Mouse (Mus musculus) cerebellum, adult 8-10 months (tissue): ENCODE results near the gene Zfp652.

ENCODE experiments used
- DNase-seq: peaks from one replicate; pipeline ENCODE4 v3.0.0; 2022

The Zfp652 gene

DNA sequence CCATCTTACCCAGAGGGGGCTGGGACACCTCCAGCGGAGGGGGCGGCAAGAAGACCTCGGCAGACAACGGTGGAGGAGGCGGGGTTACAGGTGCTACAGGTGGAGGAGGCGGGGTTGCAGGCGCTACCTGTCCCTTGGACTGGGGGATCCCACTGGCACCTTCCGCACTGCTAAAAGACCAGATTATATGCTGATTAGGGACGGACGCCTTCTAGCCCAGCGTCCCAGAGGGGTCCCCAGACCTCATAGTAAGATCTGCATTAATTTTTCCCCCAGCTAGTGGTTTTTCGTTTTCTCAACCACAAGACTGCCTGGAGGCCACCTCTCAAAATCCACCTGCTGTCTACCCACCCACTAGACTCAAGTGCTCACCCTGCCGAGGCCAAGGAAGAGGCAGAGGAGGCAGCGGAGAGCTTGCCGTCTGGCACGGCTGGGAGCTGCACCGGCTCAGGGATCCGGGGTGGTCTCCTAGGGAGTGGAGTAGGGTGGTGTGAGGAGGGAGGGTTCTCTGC lies 121.2 kb downstream of the Zfp652 start:
- no peak for DNase-seq

- DNase-seq, result no peak
Measured at GRCm38 (mm10) chr11:95834143-95834667, 121.7 kb downstream of the Zfp652 start.

DNA sequence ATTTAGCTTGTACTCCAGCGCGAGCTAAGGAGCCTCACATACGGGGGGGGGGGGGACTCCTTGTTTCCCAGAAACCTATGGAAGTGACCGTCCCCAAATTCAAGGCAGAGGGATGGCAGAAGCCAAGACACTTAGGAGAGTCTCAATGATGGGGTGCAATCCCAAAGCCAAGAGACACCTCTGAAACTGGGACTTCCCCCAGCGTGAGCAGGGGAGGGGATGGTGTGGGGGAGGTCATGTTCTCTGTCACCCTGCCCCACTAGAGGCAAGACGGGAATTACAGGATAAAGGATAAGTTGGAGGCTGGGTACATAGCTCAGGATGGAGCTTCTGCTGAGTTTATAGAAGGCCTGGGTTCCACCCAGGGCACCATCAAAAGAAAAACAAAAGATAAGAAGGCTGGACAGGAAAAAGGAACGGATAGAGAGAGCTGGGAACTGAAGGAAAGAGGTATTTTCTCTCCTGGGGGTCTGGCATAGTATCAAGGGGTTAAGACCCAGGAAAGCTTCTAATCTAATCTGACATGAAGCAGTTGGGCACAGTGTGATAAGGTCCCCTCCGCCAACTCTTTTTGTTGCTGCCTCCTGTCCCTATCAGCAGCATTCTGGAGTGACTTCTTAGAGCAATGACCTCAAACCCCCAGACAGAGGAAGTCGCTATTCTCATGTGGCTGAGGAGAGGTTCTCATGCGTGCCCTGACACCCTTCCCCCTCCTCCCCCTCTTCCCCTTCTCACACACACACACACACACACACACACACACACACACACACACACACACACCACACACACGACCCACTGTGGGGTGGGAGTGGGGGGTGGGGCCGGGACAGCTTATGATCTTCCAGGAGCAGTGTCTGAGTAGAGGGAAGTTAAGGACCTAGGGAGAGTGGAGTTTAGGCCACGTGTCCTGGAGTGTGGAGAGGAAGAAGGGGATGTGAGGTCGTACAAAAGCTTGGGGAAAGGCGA lies 122.6 kb downstream of the Zfp652 start:
- no peak for DNase-seq

- no peak for DNase-seq
Measured at GRCm38 (mm10) chr11:95835832-95836231, 123.4 kb downstream of the Zfp652 start.

DNA sequence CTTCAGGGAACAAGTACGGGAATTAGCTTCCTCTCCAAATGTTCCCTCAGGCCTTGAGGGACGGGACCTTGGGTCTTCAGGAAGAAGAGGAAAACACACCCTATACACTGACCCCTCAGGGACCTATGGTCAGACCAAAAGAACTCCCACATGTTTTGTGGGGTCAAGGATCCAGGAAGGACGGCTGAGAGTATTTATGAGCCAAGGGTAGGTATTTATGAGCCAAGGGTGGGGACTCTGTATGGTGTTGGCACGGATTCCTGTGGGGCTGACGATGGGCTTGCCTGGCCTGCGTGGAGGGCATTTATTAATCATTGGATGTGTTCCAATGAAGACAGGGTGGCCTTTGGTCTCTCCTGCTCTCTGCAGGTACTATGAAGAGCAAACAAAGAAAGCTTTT lies 124.0 kb downstream of the Zfp652 start:
- no peak for DNase-seq

GRCm38 (mm10) chr11:95837059-95837458 lies 124.6 kb downstream of the Zfp652 start, which contains the start of gene Gngt2:
Gene Gngt2, plus strand, starts transcription at chr11:95837216.
- peak; percentile 41 for DNase-seq

DNA sequence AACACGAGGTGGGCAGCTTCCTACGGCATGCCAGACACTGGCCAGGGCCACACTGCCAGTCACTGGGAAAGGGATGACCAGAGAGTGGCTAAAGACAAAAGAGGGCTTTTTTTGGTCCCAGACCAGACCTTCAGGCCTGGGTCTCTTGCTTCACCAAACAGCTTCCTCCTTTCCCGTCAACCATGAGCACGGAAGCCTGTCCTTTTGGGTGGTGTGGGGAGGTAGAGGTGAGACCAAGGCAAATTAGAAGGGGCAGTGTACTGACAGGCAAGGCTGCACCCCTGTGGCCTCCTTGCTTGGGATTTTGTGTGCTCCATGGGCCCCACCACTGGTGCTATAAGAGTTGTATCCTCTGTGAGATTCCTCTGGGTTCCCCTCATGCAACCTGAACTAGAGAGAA lies 126.1 kb downstream of the Zfp652 start:
- no peak for DNase-seq

DNA sequence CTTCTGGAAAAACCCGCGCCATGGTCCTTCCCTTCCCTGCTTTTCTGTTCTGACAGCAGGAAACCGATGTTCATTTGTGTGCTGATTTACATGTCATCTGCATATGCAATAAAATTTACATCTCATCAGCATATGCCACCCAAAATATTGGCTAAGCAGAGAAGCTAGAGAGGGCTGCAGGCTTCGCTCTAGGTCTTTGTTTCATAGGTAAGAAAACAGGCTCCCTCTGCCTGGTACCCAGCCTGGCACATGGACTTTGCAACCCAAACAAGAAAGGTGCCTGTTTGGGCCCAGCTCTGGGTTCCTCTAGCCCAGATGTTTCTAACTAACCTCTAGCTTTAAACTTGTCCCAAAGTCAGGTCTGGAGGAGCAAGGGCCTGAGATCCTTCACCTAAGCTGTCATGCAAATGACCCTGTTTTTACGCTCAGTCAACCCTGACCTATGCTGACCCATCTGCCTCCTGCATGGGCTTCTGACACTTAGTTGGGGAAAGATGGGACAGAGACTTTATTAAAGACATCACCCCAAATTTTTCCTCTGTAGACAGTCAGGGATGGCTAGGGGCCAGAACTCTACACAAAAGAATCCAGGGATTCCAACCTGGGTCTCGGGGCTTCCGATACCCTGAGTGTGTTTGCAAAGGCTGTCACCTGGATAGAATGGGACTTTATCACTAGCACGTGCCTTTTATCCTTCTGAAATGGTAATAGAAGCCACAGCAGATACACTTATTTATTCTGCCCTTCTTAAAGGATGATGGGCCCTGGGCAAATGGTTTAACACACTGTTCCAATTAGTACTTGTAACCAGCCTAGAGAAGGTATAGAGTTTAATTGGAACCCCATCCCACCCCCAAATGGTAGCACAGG lies 126.8 kb downstream of the Zfp652 start:
- no peak for DNase-seq

DNA sequence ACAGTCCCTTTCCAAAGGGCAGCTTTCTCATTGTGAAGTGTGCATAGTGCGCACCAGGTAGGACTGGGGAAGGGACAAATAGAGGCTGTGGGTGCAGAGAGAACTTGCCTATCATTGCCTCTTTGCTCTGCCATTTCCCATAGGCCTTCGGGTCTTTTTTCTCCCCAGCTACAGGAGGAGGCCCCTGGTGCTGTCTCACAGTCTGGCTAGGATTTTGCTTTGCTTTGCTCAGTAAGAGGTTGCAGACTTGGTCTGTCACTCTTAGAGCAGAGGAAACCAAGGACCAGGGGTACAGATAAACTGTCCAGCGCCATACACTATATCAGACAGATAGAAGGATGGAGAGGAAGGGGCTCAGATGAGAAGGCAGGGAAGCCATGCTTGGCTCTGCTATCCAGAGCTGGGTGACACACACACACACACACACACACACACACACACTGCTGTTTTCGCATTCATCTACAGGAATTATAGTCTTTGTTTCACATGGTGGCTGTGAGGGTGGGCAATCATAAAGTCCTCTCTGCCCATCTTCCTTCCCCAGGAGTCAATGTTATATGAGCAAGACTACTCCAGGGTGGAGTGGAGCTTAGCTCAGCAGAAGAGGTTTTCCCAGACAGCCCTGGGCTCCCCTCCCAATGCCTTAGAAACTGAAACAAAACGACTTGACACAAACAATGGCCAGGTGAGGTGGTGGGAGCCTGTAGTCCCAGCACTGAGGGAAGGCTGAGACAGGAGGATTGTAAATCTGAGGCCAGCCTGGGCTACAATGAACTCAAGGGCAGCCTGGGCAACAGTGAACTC lies 128.4 kb downstream of the Zfp652 start:
- no peak for DNase-seq

DNA sequence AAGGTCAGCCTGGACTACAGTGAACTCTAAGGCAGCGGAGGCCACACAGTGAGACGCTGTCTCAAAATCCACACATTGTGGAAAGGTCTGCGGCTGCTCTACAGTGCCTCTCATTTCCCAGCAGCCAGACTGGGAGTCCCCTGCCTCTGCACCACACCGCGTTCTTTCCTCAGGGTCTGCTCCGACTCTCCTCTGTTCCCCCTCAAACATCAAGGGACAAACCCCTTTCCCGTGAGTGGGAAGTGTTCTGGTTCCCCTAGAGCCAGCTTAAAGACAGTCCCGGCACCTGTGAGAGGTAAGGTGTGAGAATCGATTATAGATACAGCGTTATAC lies 129.0 kb downstream of the Zfp652 start:
- DNase-seq, result no peak

GRCm38 (mm10) chr11:95842074-95842681 lies 129.7 kb downstream of the Zfp652 start, which contains the start of gene Abi3:
Gene Abi3, minus strand, starts transcription at chr11:95842476.
- DNase-seq, result no peak

DNA sequence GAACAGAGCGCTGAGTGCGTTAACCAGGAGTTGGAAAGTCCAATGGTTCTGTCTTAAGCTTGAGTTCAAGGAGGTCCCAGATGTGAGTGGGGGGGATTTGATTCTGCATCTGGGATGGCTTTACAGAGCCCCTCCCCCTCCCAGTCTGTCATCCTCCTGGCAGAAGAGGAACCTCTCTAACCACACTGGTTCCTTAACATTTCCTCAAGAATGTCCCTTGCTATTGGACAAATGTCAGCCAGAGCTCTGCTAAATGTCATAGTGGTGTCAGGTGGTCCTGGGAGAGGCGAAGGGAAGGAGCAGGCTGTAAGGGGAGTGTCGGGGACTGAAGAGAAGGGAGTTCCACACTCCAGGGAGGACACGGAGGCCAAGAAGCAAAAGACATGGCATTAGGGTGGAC lies 130.5 kb downstream of the Zfp652 start:
- no peak for DNase-seq

- DNase-seq, result no peak
Measured at GRCm38 (mm10) chr11:95843421-95843950, 131.0 kb downstream of the Zfp652 start.

- no peak for DNase-seq
Measured at GRCm38 (mm10) chr11:95844935-95845334, 132.5 kb downstream of the Zfp652 start.

DNA sequence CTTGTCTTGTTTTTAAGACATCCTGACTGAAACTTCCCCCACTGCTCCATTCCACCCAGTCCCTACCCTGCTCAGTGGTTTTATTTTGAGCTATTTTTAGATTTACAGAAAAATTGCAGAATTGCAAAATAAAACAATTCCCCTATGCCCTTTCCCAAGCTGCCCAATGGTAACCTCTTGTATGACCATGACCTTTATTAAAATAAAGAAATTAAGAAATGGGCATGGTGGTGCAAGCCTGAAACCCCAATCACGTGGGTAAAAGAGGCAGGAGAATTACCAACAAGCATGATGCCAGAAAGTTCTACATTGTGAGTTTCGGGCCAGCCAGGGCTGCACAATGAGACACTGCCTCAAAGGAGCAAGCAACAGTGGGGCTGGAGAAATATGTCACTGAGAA lies 138.4 kb downstream of the Zfp652 start:
- DNase-seq, result no peak

DNA sequence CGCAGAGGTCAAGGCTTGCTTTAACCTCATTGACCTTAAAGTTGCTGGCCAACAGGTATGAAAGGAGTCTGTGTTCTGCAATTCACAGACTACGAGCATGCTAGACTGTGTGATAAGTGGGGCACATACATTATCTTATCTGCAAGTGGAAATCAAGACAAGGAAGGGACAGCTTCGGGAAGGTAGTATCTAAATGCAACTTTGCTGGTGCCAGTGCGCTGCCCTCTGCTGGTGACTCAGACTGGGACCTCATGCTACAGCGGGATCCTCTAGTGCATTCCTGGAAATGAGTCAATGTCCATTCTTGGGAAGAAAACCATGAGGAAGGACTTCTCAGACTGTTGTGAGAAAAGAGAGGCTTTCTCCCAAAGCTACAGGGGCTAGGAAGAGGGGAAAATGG lies 141.2 kb downstream of the Zfp652 start:
- peak; percentile 58 for DNase-seq

DNA sequence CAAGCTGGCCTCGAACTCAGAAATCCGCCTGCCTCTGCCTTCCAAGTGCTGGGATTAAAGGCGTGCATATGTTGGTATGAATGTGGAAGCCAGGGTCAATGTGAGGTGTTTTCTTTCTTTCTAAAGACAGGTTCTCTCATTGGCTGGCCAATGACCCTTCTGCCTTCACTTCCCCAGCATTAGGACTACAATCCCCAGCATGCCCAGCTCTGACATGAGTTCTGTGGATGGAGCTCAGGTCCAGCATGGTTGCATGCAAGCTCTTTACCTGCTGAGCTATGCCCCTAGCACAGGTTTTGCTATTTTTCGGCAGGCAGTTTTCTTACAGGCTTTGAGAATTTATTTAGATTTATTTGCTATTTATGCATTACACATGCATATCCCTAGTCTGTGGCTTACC lies 144.8 kb downstream of the Zfp652 start:
- DNase-seq, result peak; percentile 36

- no peak for DNase-seq
Measured at GRCm38 (mm10) chr11:95857716-95858527, 145.4 kb downstream of the Zfp652 start.

DNA sequence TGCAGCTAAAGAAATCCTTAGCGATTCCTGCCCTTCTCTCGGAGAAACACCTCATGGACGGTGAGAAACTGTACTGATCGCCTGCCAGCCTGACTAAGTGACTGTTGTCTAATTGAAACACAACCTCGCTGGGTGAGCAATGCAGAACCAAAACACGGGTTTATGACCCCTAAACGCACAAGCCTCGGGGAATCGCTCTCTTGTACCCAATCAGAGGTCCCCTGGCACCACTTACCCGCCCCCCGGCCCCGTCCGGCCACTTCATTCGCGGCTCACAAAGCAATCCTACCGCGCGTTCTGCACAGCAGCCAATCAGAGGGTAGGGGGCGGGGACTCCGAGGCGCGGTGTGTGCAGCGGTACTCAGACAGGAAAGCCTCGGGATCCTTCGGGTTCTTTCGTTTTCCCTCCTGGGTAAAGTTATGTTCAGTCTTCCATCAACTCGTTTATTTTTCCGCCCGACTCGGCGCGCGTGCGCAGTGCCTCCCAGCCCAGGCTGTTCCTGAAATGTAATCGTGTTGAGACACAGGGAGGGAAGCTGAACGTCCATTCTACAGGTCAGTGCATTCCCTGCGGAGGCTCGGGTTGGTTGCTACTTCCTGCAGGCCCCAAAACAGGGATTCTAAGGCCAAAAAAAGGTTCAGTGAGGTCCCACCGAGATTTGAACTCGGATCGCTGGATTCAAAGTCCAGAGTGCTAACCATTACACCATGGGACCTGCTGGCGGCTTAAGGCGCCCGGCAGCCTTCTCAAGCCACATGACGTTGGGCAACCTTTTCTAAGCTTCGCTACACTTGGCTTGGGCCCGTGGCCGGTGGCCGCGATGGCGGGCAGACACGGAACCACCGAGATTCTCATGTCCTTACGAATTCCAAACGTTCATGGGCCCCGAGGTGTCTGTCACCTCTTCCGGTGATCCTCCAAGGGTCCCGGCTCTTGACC lies 146.3 kb downstream of the Zfp652 start:
- DNase-seq, result peak; percentile 97

DNA sequence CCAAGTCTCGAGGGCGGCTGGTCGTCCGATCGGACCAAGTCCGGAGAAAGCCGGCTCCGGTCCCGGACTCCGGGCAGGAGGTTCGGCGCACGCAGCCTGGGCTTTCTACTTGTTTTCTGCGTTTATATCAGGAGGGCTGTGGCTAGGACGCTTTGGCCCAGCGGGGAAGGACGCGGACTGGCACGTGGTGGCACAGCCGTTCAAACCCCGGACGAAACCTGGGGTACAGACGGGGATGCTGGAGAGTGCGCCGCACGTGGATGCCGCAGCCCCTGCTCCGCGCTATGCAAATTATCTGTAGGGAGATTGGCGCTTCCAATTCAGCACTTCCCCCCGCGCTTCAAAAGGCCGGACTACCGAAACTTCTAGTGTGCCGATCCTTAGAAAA lies 147.0 kb downstream of the Zfp652 start:
- no peak for DNase-seq
